Mouse (Mus musculus): ENCODE data around the gene Cluh. TPM values are rescaled to one million over a fixed set of nuclear protein-coding genes. Genes with fewer than 3 reads are reported as not detected.
A peak's percentile ranks its signal among the peaks of the same experiment; 100 is the strongest.

Gene Cluh
- polyA plus RNA-seq, 1 experiment from 2014 or later: 41.3 TPM

DNA sequence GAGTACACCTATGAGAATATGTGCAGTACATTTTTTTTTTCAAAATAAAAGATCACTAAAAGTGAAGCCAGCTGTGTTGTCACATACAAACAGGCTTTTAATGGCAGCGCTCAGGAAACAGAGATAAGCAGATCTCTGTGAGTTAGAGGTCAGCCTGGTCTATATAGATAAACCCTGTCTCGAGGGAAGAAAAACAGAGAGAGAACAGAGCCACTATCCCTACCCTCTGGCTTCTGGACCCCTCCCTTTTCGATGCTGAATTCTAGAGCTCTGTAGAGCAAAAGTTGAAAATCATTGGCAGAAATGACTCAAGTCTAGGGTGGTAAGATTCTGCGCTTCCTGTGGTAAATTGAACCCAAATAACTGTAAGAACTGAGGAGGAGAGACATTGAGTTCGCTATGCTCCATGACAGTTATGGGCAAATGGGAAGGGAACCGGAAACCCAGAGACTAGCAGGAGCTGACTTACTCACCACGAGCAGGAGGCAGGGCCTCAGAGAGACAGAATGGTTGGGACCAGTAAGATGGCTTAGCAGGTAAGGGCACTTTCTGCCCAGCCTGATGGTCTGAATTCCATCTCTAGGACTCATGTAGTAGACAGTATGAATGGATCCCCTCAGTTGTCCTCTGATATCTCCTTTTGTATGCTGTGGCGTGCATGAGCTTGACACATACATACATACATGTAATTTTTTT, 27.2 kb upstream of the Cluh start:
- no peak overlapping the region for H3K27ac ChIP-seq (ENCODE audit: low read length)
- H3K4me2 ChIP-seq (ENCODE audit: low read depth, low read length): no peak overlapping the region
- H3K4me3 ChIP-seq (replicated peaks; ENCODE audit: low read length): no peak overlapping the region
- no peaks in the 10 kb centered on the region for H3K36me3 ChIP-seq (ENCODE audit: control insufficient read depth, insufficient read depth, low read length)
- H3K4me1 ChIP-seq (ENCODE audit: control insufficient read depth, insufficient read depth, low read length): no peaks in the 10 kb centered on the region
- peaks cover 17% of the 10 kb centered on the region for H3K27me3 ChIP-seq (ENCODE audit: control insufficient read depth, insufficient read depth, low read length)
- H3K9me3 ChIP-seq (replicated peaks; ENCODE audit: control insufficient read depth, low read length): no peaks in the 10 kb centered on the region
- 63% methylated on average over 8 of the region's 8 CpGs for WGBS
- no peak for ATAC-seq (ENCODE audit: insufficient read depth, low FRiP score)
- H3K9ac ChIP-seq (ENCODE audit: low read length): no peak overlapping the region

DNA sequence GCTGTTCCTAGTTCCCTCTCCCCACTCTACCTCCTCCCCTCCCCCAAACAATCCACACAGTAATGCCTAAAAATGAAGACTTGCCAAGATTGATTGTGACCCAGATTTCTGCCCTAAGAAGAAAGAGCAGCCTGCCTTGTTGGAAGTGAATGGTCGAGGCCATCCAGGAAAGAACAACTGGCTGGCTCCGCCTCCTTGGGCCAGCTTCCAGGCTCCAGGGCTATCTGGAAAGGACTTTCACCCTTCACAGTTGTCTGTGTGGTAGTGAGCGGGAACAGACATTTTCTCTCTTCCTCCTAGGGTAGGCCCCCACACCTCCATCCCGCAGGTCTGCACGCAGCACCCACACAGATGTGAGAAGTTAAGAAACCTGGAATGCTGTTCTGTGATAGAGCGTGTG, 25.6 kb upstream of the Cluh start:
- H3K9me3 ChIP-seq (replicated peaks; ENCODE audit: control insufficient read depth, low read length): no peaks in the 10 kb centered on the region
- 66% methylated on average over 6 of the region's 6 CpGs for WGBS
- ATAC-seq (ENCODE audit: insufficient read depth, low FRiP score): no peak

DNA sequence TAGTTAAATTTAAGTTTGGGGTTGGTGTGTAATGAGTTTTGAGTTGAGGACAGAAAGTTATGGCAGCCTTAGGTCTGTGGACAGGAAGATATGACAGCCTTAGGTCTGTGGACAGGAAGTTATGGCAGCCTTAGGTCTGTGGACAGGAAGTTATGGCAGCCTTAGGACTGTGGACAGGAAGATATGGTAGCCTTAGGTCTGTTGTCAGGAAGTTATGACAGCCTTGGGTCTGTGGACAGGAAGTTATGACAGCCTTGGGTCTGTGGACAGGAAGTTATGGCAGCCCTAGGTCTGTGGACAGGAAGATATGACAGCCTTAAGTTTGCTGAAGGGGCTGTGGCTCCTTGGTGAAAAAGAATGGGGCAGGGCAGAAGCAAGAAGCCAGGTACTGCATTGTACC, 24.0 kb upstream of the Cluh start:
- Histone ChIP-seq H3K27ac (ENCODE audit: low read length) (no peak overlapping the region), H3K4me1 (ENCODE audit: control insufficient read depth, insufficient read depth, low read length) (no peaks in the 10 kb centered on the region), H3K4me2 (ENCODE audit: low read depth, low read length) (no peak overlapping the region), H3K9me3 (replicated peaks; ENCODE audit: control insufficient read depth, low read length) (no peaks in the 10 kb centered on the region), H3K27me3 (ENCODE audit: control insufficient read depth, insufficient read depth, low read length) (peaks cover 8% of the 10 kb centered on the region), H3K4me3 (replicated peaks; ENCODE audit: low read length) (no peak overlapping the region), H3K36me3 (ENCODE audit: control insufficient read depth, insufficient read depth, low read length) (no peaks in the 10 kb centered on the region), H3K9ac (ENCODE audit: low read length) (no peak overlapping the region)
- ATAC-seq (ENCODE audit: insufficient read depth, low FRiP score): no peak

More for the DNA sequence above, 25.6 kb upstream of the Cluh start:
- Histone ChIP-seq H3K36me3 (ENCODE audit: control insufficient read depth, insufficient read depth, low read length) (no peaks in the 10 kb centered on the region), H3K27me3 (ENCODE audit: control insufficient read depth, insufficient read depth, low read length) (peaks cover 17% of the 10 kb centered on the region), H3K4me3 (replicated peaks; ENCODE audit: low read length) (no peak overlapping the region), H3K4me2 (ENCODE audit: low read depth, low read length) (no peak overlapping the region), H3K4me1 (ENCODE audit: control insufficient read depth, insufficient read depth, low read length) (no peaks in the 10 kb centered on the region), H3K27ac (ENCODE audit: low read length) (no peak overlapping the region), H3K9ac (ENCODE audit: low read length) (no peak overlapping the region)

DNA sequence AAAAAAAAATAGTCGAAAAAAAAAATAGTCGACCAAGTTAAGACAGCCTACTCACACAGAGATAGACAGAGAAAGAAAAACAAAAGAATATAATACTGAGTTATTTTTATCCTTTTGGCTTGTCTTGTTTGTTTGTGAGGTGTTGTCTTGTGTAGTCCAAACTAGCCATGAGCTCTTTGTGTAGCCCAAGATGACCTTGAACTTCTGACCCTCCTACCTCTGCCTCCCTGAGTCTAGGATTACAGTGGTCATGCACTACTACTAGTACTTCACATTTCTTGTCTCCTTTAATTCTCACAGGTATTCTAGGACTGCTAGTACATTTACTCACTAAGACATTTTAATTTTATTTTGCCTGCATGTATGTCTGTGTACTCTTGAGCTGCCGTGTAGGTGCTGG, 21.8 kb upstream of the Cluh start:
- H3K9me3 ChIP-seq (replicated peaks; ENCODE audit: control insufficient read depth, low read length): no peaks in the 10 kb centered on the region
- no peak for ATAC-seq (ENCODE audit: insufficient read depth, low FRiP score)
- no peaks in the 10 kb centered on the region for H3K27me3 ChIP-seq (ENCODE audit: control insufficient read depth, insufficient read depth, low read length)
- H3K4me2 ChIP-seq (ENCODE audit: low read depth, low read length): no peak overlapping the region
- H3K4me1 ChIP-seq (ENCODE audit: control insufficient read depth, insufficient read depth, low read length): no peaks in the 10 kb centered on the region
- no peak overlapping the region for H3K9ac ChIP-seq (ENCODE audit: low read length)
- no peak overlapping the region for H3K27ac ChIP-seq (ENCODE audit: low read length)
- 67% methylated on average over 3 of the region's 3 CpGs for WGBS
- no peaks in the 10 kb centered on the region for H3K36me3 ChIP-seq (ENCODE audit: control insufficient read depth, insufficient read depth, low read length)
- H3K4me3 ChIP-seq (replicated peaks; ENCODE audit: low read length): no peak overlapping the region

DNA sequence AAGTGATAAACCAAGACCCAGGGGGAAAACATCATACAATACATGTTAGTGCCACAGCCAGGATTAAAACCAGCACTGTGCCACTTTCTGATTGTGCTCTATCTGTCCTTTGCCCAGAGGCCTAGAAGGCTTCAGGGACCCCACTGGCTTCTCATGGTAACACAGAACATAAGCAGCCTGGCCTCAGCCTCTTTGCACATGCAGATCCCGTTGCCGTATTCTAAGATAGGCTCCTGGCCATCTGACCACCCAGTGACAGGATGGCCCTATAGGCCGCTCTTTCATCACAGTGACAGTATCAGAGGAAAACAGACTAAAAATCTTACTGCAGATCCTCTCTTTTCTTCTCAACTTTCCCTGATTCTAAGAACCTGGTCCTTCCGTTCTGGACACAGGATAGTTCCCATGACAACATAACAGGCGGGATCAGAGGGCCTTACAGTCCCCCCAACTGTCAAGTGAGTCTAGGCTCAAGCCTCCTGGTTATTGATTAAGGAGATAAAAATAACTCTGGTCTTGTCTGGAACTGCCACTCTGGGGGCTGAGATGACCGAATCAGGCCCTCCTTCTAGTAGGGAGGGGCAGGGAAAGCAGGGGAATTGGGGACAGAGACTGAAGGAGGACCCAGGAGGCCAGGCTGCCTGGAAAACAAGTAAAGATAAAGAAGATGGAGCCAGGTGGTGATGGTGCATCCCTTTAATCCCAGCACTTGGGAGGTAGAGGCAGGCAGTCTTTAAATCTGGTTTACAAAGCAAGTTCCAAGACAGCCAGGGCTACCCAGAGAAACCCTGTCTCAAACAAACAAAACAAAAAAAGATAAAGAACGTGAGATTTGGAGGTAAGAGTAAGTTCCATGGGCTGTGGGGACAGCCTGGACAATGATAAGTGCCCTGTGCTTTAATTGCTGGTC, 17.2 kb upstream of the Cluh start:
- Histone ChIP-seq H3K27me3 (ENCODE audit: control insufficient read depth, insufficient read depth, low read length) (no peaks in the 10 kb centered on the region), H3K9me3 (replicated peaks; ENCODE audit: control insufficient read depth, low read length) (no peaks in the 10 kb centered on the region), H3K4me1 (ENCODE audit: control insufficient read depth, insufficient read depth, low read length) (no peaks in the 10 kb centered on the region), H3K27ac (ENCODE audit: low read length) (no peak overlapping the region), H3K4me2 (ENCODE audit: low read depth, low read length) (no peak overlapping the region), H3K4me3 (replicated peaks; ENCODE audit: low read length) (no peak overlapping the region), H3K36me3 (ENCODE audit: control insufficient read depth, insufficient read depth, low read length) (no peaks in the 10 kb centered on the region), H3K9ac (ENCODE audit: low read length) (no peak overlapping the region)
- 66% methylated on average over 7 of the region's 7 CpGs for WGBS
- ATAC-seq (ENCODE audit: insufficient read depth, low FRiP score): no peak

DNA sequence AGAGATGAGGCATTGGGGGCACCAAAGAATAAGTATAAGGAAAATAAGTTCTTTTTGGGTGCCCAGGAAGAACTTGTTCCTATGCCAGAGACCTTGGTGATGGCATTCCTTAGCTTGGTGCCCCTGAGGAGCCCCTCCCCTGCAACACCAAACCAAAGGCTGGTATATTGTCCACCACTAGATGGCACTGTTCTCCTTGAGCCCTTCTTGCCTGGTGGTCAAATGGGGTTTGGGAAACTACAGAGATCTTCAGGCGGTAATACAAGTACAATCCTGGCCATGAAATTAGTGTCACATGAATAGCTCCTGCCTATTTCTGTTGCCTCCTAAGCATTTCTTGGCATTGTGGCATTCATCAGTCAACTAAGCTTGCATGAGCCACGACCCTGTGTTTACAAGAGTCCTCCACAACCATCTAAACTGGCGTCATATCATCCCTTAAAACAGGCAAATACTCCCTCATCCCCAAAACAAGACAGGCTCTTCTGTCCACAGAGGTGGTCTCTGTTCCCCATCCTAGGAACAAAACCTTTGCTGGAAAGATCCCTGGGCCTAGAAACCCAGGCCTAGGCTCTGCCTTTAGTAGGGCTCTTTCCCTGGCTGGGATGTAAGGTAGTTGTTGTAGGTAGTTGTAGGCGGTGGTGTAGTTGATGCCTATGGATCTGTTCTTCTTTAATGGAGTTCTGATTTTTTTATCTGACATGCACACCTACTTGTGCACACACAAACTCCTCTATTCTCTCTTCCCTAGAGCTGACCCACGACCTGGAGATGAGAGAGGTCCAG, 14.6 kb upstream of the Cluh start:
- no peak overlapping the region for H3K4me3 ChIP-seq (replicated peaks; ENCODE audit: low read length)
- ATAC-seq (ENCODE audit: insufficient read depth, low FRiP score): no peak
- H3K36me3 ChIP-seq (ENCODE audit: control insufficient read depth, insufficient read depth, low read length): no peaks in the 10 kb centered on the region
- H3K4me1 ChIP-seq (ENCODE audit: control insufficient read depth, insufficient read depth, low read length): peaks cover 13% of the 10 kb centered on the region
- no peaks in the 10 kb centered on the region for H3K27me3 ChIP-seq (ENCODE audit: control insufficient read depth, insufficient read depth, low read length)
- no peak overlapping the region for H3K4me2 ChIP-seq (ENCODE audit: low read depth, low read length)
- no peak overlapping the region for H3K27ac ChIP-seq (ENCODE audit: low read length)
- H3K9ac ChIP-seq (ENCODE audit: low read length): no peak overlapping the region
- WGBS: 68% methylated on average over 5 of the region's 5 CpGs
- no peaks in the 10 kb centered on the region for H3K9me3 ChIP-seq (replicated peaks; ENCODE audit: control insufficient read depth, low read length)

DNA sequence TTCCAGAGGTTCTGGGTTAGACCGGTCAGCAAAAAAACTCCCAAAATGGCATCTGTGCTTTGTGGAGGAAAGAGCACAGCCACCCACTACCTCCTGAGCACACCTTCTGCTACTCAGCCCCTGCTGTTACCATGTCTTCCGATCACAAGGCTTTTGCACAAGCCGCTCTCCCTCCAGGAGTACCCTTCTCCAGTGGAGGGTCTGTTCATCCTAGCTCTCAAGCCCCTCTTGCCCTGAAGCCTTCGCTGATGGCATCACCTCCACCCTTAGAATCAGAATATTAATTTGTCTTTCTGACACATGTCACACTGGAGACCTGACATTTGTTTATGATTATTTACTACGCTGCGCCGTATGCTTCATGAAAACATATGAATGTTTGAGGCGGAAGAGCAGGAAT, 11.8 kb upstream of the Cluh start:
- Histone ChIP-seq H3K9me3 (replicated peaks; ENCODE audit: control insufficient read depth, low read length) (no peaks in the 10 kb centered on the region), H3K4me2 (ENCODE audit: low read depth, low read length) (peak overlapping the region; percentile 63), H3K4me1 (ENCODE audit: control insufficient read depth, insufficient read depth, low read length) (peaks cover 20% of the 10 kb centered on the region), H3K9ac (ENCODE audit: low read length) (peak overlapping the region; percentile 88), H3K27ac (ENCODE audit: low read length) (peak overlapping the region; percentile 97), H3K4me3 (replicated peaks; ENCODE audit: low read length) (peak overlapping the region; percentile 78), H3K36me3 (ENCODE audit: control insufficient read depth, insufficient read depth, low read length) (no peaks in the 10 kb centered on the region), H3K27me3 (ENCODE audit: control insufficient read depth, insufficient read depth, low read length) (no peaks in the 10 kb centered on the region)
- WGBS: 17% methylated on average over 8 of the region's 8 CpGs
- ATAC-seq (ENCODE audit: insufficient read depth, low FRiP score): no peak

DNA sequence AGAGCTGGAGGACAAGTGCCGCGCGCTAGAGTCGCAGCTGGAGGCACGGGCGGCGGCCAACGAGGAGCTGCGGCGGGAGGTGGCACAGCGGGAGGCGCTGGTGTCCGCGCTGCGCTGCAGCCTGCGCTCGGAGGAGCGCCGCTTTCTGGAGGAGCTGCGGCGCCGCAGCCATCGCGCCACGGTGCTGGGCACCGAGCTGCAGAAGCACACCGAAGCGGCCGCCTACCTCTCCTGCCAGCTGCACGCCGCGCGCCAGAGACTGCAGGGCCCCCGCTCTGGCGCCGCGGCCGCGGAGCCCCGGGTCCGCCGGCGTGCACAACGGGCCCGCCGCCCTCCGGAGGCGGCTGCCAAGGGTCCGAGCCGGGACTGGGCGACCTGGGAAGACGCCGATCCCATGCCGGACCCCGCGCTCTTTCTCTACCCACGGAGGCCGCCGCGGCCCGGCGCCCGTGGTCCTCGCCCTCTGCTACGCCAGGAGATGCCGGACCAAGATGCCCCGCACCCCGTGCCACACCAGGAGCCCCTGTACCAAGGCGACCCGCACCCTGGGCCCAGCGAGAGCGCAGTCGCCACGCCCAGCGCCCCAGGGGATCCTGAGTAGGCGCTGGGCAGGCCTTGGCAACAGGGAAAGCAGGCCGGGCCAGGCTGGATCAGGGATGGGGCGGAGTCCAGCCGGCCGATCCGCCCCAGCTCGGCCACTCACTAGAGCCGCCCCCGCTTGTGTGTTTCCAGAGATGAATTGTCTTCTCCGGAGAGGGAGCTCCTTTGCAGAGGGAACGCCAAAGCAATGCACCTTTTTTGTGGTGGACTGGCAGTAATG, 11.1 kb upstream of the Cluh start:
- H3K4me1 ChIP-seq (ENCODE audit: control insufficient read depth, insufficient read depth, low read length): peaks cover 20% of the 10 kb centered on the region
- WGBS: under 1% methylated on average over 84 of the region's 86 CpGs
- no peaks in the 10 kb centered on the region for H3K36me3 ChIP-seq (ENCODE audit: control insufficient read depth, insufficient read depth, low read length)
- H3K27me3 ChIP-seq (ENCODE audit: control insufficient read depth, insufficient read depth, low read length): no peaks in the 10 kb centered on the region
- H3K9ac ChIP-seq (ENCODE audit: low read length): peak overlapping the region; percentile 88
- H3K4me3 ChIP-seq (replicated peaks; ENCODE audit: low read length): peak overlapping the region; percentile 78
- peak overlapping the region; percentile 63 for H3K4me2 ChIP-seq (ENCODE audit: low read depth, low read length)
- no peaks in the 10 kb centered on the region for H3K9me3 ChIP-seq (replicated peaks; ENCODE audit: control insufficient read depth, low read length)
- peak overlapping the region; percentile 97 for H3K27ac ChIP-seq (ENCODE audit: low read length)
- ATAC-seq (ENCODE audit: insufficient read depth, low FRiP score): peak; percentile 92

All from stomach, embryonic 16.5 days (tissue).